Mouse (Mus musculus): ENCODE measurements around the gene Vps33b. TPM values are rescaled to one million over a fixed set of nuclear protein-coding genes. Genes with fewer than 3 reads are reported as not detected.

The Vps33b gene
- polyA plus RNA-seq (2017; shearing (Covaris generic)): 54.3 TPM

GRCm38 (mm10) chr7:80268897-80269750 lies at the start of gene Vps33b:
Vps33b (plus strand) TSS chr7:80269649.

GRCm38 (mm10) chr7:80232489-80233029 lies 36.9 kb upstream of the Vps33b start, which contains the start of the genes Cib1 and Gdpgp1:
Cib1 (minus strand) TSS chr7:80232813.
Gdpgp1 (plus strand) TSS chr7:80232865.

GRCm38 (mm10) chr7:80246148-80246721 lies 23.2 kb upstream of the Vps33b start, which contains the start of gene Ttll13:
Ttll13 (plus strand) TSS chr7:80246376.

GRCm38 (mm10) chr7:80260625-80261371 lies 8.7 kb upstream of the Vps33b start, which contains the start of gene Ngrn:
Ngrn (plus strand) TSS chr7:80261215.

GRCm38 (mm10) chr7:80294062-80294763 lies 24.8 kb downstream of the Vps33b start, which contains the start of gene Prc1:
Prc1 (plus strand) TSS chr7:80294450.

GRCm38 (mm10) chr7:80324043-80324815 lies 54.8 kb downstream of the Vps33b start, which contains the start of gene Rccd1:
Rccd1 (minus strand) TSS chr7:80324454.

GRCm38 (mm10) chr7:80340793-80341192 lies 71.3 kb downstream of the Vps33b start, which contains the start of gene Unc45a:
Unc45a (minus strand) TSS chr7:80341005.

Other genes with a start within 250 kb of the Vps33b start
- 3.2 TPM for gene Zfp710, start 244.8 kb upstream of the Vps33b start, polyA plus RNA-seq (2017; shearing (Covaris generic))
- 34.3 TPM for gene Idh2, start 154.3 kb upstream of the Vps33b start, polyA plus RNA-seq (2017; shearing (Covaris generic))
- gene Sema4b, start 82.8 kb upstream of the Vps33b start, polyA plus RNA-seq (2017; shearing (Covaris generic)): 6.1 TPM
- 187 TPM for gene Cib1, start 36.8 kb upstream of the Vps33b start, polyA plus RNA-seq (2017; shearing (Covaris generic))
- 13.9 TPM for gene Gdpgp1, start 36.8 kb upstream of the Vps33b start, polyA plus RNA-seq (2017; shearing (Covaris generic))
- gene Ttll13, start 23.3 kb upstream of the Vps33b start, polyA plus RNA-seq (2017; shearing (Covaris generic)): 0.46 TPM
- gene Ngrn, start 8.4 kb upstream of the Vps33b start, polyA plus RNA-seq (2017; shearing (Covaris generic)): 63.3 TPM
- 11.8 TPM for gene Prc1, start 24.8 kb downstream of the Vps33b start, polyA plus RNA-seq (2017; shearing (Covaris generic))
- gene Rccd1, start 54.8 kb downstream of the Vps33b start, polyA plus RNA-seq (2017; shearing (Covaris generic)): 32.3 TPM
- 93.4 TPM for gene Unc45a, start 71.4 kb downstream of the Vps33b start, polyA plus RNA-seq (2017; shearing (Covaris generic))
- gene Hddc3, start 73.5 kb downstream of the Vps33b start, polyA plus RNA-seq (2017; shearing (Covaris generic)): 13.1 TPM
- gene Man2a2, start 101.7 kb downstream of the Vps33b start, polyA plus RNA-seq (2017; shearing (Covaris generic)): 12.3 TPM
- gene Fes, start 118.3 kb downstream of the Vps33b start, polyA plus RNA-seq (2017; shearing (Covaris generic)): 2.1 TPM
- 3.7 TPM for gene Furin, start 135.8 kb downstream of the Vps33b start, polyA plus RNA-seq (2017; shearing (Covaris generic))